Mouse (Mus musculus) neural tube, embryonic 14.5 days (tissue): ENCODE measurements around the gene Ndufs8. TPM values are rescaled to one million over a fixed set of nuclear protein-coding genes. Genes with fewer than 3 reads are reported as not detected.

ENCODE experiments used
- ATAC-seq: fragments of 200-750 bp; cut with Nextera tagmentation; 2 replicates; pipeline ENCODE4 v1.8.0; 2017; ENCODE audit warnings: low read depth, mild to moderate bottlenecking, moderate TSS enrichment, moderate library complexity
- H3K27ac ChIP-seq: fragments of 300-500 bp; sonication (generic); 2 replicates; pipeline ENCODE4 v1.5.1; 2014; ENCODE audit warnings: low read depth, mild to moderate bottlenecking, control low read depth, low read length, moderate library complexity, mixed read lengths
- H3K27me3 ChIP-seq: fragments of 300-500 bp; sonication (generic); 2 replicates; pipeline ENCODE4 v1.6.1; 2014; ENCODE audit warnings: low read length; ENCODE audit not compliant: control insufficient read depth, insufficient read depth
- H3K36me3 ChIP-seq: fragments of 300-500 bp; sonication (generic); 2 replicates; pipeline ENCODE4 v1.6.1; 2014; ENCODE audit warnings: low read length, mixed read lengths; ENCODE audit not compliant: control insufficient read depth, insufficient read depth
- H3K4me1 ChIP-seq: fragments of 300-500 bp; sonication (generic); 2 replicates; pipeline ENCODE4 v1.6.1; 2014; ENCODE audit warnings: low read length; ENCODE audit not compliant: control insufficient read depth, insufficient read depth
- H3K4me2 ChIP-seq: fragments of 300-500 bp; sonication (generic); 2 replicates; pipeline ENCODE4 v1.6.1; 2014; ENCODE audit warnings: mild to moderate bottlenecking, low read depth, low read length, control low read depth
- H3K4me3 ChIP-seq: fragments of 300-500 bp; sonication (generic); 2 replicates; pipeline ENCODE4 v1.5.1; 2014; ENCODE audit warnings: low read depth, low read length, control low read depth, mixed read lengths
- H3K9ac ChIP-seq: fragments of 300-500 bp; sonication (generic); replicated peaks from 2 replicates; pipeline ENCODE4 v1.6.1; 2014; ENCODE audit warnings: low read depth, mild to moderate bottlenecking, control low read depth, low read length, mixed read lengths
- H3K9me3 ChIP-seq: fragments of 300-500 bp; sonication (generic); 2 replicates; pipeline ENCODE4 v1.6.1; 2016; ENCODE audit warnings: low read length; ENCODE audit not compliant: control insufficient read depth
- WGBS: fragments of 180-500 bp; shearing (Covaris S2); extraction: QIAGEN DNeasy Blood & Tissue Kit; methylation state at CpG from one replicate; pipeline ENCODE4 v1.1.7; 2014; 5-methylcytosine and 5-hydroxymethylcytosine counted together
- polyA plus RNA-seq: library from polyadenylated mRNA; unstranded; fragments of >200 nt; fragmentation: Nextera tagmentation; extraction: Ambion mirVana; gene quantifications from 2 replicates; pipeline ENCODE4 v1.2.1, GENCODE M21; 2014

Ndufs8 gene
- polyA plus RNA-seq, 1 experiment from 2014 or later = 358 TPM

DNA sequence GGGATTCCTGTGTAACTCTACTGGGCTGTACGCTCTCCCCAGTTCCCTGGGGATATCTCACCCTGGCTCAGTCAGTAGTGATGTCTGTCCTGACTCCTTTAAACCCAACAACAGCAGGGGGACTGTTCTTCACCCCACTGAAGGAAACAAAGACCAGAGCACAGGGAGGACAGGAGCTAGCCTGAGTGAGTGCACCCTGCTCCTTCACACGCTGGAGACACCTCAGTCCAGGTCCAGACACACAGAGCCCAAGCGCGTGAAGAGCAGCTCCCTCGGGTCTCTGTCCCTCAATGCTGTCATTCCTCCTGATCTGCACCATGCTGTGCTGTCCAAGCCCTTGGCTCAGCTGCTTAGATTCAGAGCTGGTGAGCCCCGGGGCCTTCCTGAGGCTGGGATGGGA, 14.1 kb upstream of the Ndufs8 start:
- no peak for ATAC-seq
- H3K4me2 ChIP-seq = no peak overlapping the region
- 73% methylated on average over 6 of the region's 6 CpGs for WGBS

DNA sequence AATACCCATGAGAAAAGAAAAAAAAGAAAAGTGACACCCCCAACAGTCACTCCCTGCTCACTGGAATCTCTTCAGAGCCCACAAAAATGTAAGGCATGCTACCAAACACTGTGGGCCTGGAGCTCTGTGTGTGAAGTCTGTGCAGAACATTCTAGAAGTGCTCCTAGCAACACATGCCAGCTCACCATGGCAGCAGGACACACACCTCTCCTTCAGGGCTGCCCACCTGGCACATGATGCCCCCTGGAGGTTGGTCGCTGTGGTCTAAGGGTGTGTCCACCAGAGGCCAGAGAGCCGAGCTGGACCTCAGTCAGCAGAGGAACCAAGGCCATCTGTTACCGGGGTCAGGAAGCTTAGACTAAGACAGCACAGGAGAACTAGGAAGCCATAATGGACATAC, 13.7 kb upstream of the Ndufs8 start:
- 79% methylated on average over 3 of the region's 3 CpGs for WGBS
- no peak for ATAC-seq

More for the DNA sequence above, 14.1 kb upstream of the Ndufs8 start:
- Histone ChIP-seq H3K36me3 (no peaks in the 10 kb centered on the region), H3K4me1 (no peaks in the 10 kb centered on the region), H3K4me3 (no peak overlapping the region), H3K27me3 (no peaks in the 10 kb centered on the region), H3K27ac (no peak overlapping the region), H3K9ac (no peak overlapping the region), H3K9me3 (no peaks in the 10 kb centered on the region)

GRCm38 (mm10) chr19:3925859-3926258, 13.3 kb upstream of the Ndufs8 start:
- H3K27me3 ChIP-seq = no peaks in the 10 kb centered on the region
- H3K27ac ChIP-seq = no peak overlapping the region
- no peaks in the 10 kb centered on the region for H3K4me1 ChIP-seq
- WGBS = 85% methylated on average over 6 of the region's 6 CpGs
- H3K9me3 ChIP-seq = no peaks in the 10 kb centered on the region
- no peaks in the 10 kb centered on the region for H3K36me3 ChIP-seq
- ATAC-seq = no peak
- no peak overlapping the region for H3K9ac ChIP-seq
- H3K4me2 ChIP-seq = no peak overlapping the region
- no peak overlapping the region for H3K4me3 ChIP-seq

More for the DNA sequence above, 13.7 kb upstream of the Ndufs8 start:
- no peak overlapping the region for H3K4me2 ChIP-seq
- H3K36me3 ChIP-seq = no peaks in the 10 kb centered on the region
- no peaks in the 10 kb centered on the region for H3K9me3 ChIP-seq
- H3K4me3 ChIP-seq = no peak overlapping the region
- H3K9ac ChIP-seq = no peak overlapping the region
- no peaks in the 10 kb centered on the region for H3K4me1 ChIP-seq
- no peak overlapping the region for H3K27ac ChIP-seq
- no peaks in the 10 kb centered on the region for H3K27me3 ChIP-seq

- H3K9ac ChIP-seq = no peak overlapping the region
- H3K27ac ChIP-seq = no peak overlapping the region
- H3K4me3 ChIP-seq = no peak overlapping the region
- H3K4me2 ChIP-seq = no peak overlapping the region
- no peaks in the 10 kb centered on the region for H3K36me3 ChIP-seq
- H3K27me3 ChIP-seq = no peaks in the 10 kb centered on the region
- H3K4me1 ChIP-seq = no peaks in the 10 kb centered on the region
- no peaks in the 10 kb centered on the region for H3K9me3 ChIP-seq
- no peak for ATAC-seq
- WGBS = 96% methylated on average over 7 of the region's 7 CpGs
Observed at GRCm38 (mm10) chr19:3924868-3925267, 12.3 kb upstream of the Ndufs8 start.

DNA sequence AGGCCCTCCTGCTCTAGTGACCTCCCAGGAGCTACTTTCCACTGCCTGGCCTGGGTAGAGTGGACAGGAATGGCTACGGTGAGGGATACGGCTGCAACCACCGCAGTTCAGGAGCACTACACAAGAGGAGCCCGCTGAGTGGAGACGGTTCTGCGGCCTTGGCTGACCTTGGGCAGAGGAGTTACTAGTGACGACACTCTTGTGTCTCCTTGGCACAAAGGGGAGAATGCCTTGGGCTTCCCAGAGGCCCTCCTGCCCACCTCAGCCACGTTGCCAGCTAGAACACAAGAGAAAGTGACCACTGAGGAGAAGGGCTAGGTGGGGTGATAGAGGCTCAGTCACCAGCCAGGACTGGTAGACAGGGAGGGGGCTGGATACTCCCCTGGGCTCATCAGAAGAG, 11.6 kb upstream of the Ndufs8 start:
- Histone ChIP-seq H3K9ac (no peak overlapping the region), H3K4me1 (no peaks in the 10 kb centered on the region), H3K4me2 (no peak overlapping the region), H3K9me3 (no peaks in the 10 kb centered on the region), H3K27ac (no peak overlapping the region), H3K27me3 (no peaks in the 10 kb centered on the region), H3K36me3 (no peaks in the 10 kb centered on the region), H3K4me3 (no peak overlapping the region)
- 82% methylated on average over 8 of the region's 8 CpGs for WGBS
- no peak for ATAC-seq

DNA sequence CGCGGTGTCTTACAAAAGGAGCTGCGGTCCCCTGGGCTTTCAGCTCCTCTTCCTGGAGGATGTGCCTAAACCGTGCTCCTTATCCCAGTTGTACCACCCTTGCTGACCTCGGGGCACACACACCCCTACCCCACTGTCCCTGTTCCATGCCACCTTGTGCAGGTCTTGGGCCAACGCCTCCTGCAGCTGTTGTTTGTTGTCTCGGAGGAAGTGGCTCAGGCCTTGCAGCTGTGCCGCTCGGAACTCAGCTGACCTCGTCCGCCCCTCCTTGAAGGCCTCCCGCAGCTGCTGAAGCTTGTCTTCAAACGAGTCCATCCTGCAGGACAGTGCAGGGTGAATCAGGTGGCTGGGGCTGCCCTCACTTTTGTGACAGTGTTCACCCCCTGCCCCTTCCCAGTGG, 11.0 kb upstream of the Ndufs8 start:
- H3K27ac ChIP-seq = no peak overlapping the region

DNA sequence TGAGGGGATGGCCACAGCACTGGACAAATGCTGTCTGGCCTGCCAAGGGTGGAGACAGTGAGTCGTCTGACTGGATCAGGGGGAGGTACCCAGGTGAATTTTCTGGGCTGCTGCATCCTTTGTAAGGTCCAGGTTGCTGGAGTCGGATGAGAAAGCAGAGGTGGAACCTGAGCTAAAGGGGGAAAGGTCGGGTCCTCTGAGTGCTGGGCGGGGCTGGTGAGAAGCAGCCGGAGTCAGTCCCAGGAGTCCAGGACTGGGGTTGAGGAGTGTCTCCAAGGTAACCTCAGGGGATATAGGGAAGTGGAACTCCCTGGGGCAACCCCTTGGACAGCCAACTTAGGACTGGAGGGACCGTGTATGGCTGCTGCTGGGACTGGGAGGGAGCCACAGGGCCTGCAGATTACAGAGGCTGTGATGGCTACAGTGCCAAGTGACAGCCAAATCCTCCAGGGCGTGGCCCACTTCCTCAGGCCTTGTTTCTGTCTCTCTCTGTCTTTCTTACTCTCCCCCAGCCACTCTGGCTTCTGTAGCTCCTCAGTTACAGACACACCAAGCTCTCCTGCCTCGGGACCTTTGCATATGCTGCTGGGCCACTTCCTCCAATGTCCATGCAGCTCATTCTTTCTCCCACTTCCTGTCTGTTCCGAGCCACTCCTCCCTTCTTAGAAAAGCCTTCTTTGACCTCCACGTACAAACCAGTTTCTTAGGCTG, 10.2 kb upstream of the Ndufs8 start:
- WGBS = 62% methylated on average over 10 of the region's 10 CpGs
- Histone ChIP-seq H3K9me3 (no peaks in the 10 kb centered on the region), H3K4me3 (no peak overlapping the region), H3K4me1 (no peaks in the 10 kb centered on the region), H3K27ac (no peak overlapping the region), H3K36me3 (no peaks in the 10 kb centered on the region), H3K4me2 (no peak overlapping the region), H3K9ac (no peak overlapping the region), H3K27me3 (no peaks in the 10 kb centered on the region)
- ATAC-seq = no peak

More for the DNA sequence above, 11.0 kb upstream of the Ndufs8 start:
- Histone ChIP-seq H3K27me3 (no peaks in the 10 kb centered on the region), H3K9me3 (no peaks in the 10 kb centered on the region), H3K36me3 (no peaks in the 10 kb centered on the region), H3K4me3 (no peak overlapping the region), H3K9ac (no peak overlapping the region), H3K4me2 (no peak overlapping the region), H3K4me1 (no peaks in the 10 kb centered on the region)
- WGBS = 68% methylated on average over 13 of the region's 13 CpGs
- no peak for ATAC-seq

- no peak overlapping the region for H3K4me3 ChIP-seq
- H3K9me3 ChIP-seq = no peaks in the 10 kb centered on the region
- H3K4me2 ChIP-seq = no peak overlapping the region
- H3K27me3 ChIP-seq = no peaks in the 10 kb centered on the region
- H3K36me3 ChIP-seq = no peaks in the 10 kb centered on the region
- ATAC-seq = no peak
- no peak overlapping the region for H3K9ac ChIP-seq
- no peak overlapping the region for H3K27ac ChIP-seq
- no peaks in the 10 kb centered on the region for H3K4me1 ChIP-seq
Observed at GRCm38 (mm10) chr19:3919928-3920327, 7.4 kb upstream of the Ndufs8 start.

DNA sequence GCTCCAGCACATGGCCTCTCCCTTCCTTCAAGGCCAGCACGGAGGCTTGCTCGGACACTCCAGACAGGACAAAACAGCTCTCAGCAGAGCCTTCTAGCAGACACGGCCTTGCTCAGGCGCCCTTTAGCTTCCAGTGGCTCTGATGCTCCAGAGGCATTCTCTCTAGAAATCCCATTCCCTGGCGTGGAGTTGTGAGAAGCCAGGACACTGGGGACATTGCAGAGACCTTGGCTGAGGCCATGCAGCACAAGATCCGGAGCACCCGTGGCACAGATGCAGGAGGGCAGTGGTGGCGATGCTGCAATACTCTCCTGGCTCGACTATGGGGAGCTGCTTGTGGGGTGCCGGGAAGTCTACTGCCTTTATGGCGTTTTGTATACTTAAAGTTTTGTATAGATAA, 4.2 kb upstream of the Ndufs8 start:
- Histone ChIP-seq H3K4me1 (peaks cover 13% of the 10 kb centered on the region), H3K9me3 (no peaks in the 10 kb centered on the region), H3K36me3 (no peaks in the 10 kb centered on the region), H3K4me2 (no peak overlapping the region), H3K27ac (no peak overlapping the region), H3K27me3 (no peaks in the 10 kb centered on the region), H3K4me3 (no peak overlapping the region), H3K9ac (no peak overlapping the region)
- ATAC-seq = no peak
- 81% methylated on average over 11 of the region's 11 CpGs for WGBS
